Mouse (Mus musculus) cerebellum, adult 2 months (tissue): ENCODE data around the gene Ccdc146.

ENCODE experiments used
- CTCF ChIP-seq: fragments of 200-500 bp; IDR thresholded peaks from 2 replicates; pipeline ENCODE4 v1.5.1; 2011; ENCODE audit warnings: low read depth, mild to moderate bottlenecking, control low read depth, low read length, moderate library complexity, borderline replicate concordance; ENCODE audit not compliant: insufficient read depth
- POLR2A ChIP-seq: fragments of 200-500 bp; IDR thresholded peaks from 2 replicates; pipeline ENCODE4 v1.6.1; 2011; ENCODE audit warnings: low read length, control low read depth, borderline replicate concordance; ENCODE audit not compliant: insufficient read depth

DNA sequence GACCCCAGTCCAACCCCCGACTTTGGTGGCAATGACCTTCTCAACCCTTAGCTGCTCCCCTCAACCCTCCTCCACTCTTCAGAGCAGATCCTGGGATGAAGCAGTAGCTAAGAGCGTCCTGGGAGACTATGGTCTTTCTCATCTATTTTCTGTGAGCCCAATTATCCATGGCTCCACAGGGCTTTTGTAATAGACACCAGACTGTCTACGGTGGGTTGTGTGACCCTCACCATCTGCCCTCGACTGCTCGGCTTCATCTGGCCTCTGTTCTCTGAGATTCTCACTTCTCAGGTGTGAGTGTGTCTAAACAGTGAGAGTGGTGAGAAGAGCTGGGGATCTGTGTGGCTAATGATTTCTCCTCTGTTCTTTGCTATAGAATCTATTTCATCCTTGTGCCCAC is 117.3 kb downstream of the Ccdc146 start:
- TF ChIP-seq POLR2A (no peak), CTCF (no peak)
